Mouse (Mus musculus): ENCODE measurements at regions not wholly inside any gene's neighbourhood (a gene's known extent, or its start where the extent isn't known, plus 50 kb on each side); places are given as distances from the start of the nearest gene placed in this dataset.

DNA sequence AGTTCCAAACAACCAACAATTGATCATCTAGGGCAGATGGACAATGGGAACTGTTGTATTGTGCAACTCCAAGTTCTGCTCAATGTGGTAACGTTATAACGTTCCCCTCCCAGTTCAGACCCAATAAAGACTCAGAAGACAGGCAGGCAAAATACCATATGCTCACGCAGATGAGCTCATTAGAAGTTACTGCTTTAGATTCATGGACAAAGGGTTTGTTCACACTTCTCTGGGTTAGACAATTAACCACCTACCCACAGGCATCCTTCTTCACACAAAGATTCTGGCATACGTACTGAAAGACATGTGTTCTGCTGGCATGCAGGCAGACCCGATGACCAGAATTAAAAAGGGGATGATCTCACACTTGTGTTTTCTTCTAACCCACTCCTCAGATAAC, 130.0 kb downstream of the Polr2m start:
- no peak overlapping the region for H3K4me3 ChIP-seq
- H3K4me1 ChIP-seq (replicated peaks) = no peaks in the 10 kb centered on the region
- no peaks in the 10 kb centered on the region for H3K27me3 ChIP-seq
- no peak for ATAC-seq (replicated peaks; ENCODE audit: insufficient number of reproducible peaks, insufficient read depth, low FRiP score, low read depth)
- H3K4me2 ChIP-seq = no peak overlapping the region
- no peak overlapping the region for H3K9ac ChIP-seq
- H3K27ac ChIP-seq = no peak overlapping the region
- H3K9me3 ChIP-seq (replicated peaks) = no peaks in the 10 kb centered on the region
- WGBS = 78% methylated on average over 5 of the region's 5 CpGs
- H3K36me3 ChIP-seq = no peaks in the 10 kb centered on the region
